Comparison of ENCODE assay signal across 8 mouse cellular contexts in genomic region chr13:35815782-35816368, GRCm38 (mm10).
DNase-seq lines count a peak whose midpoint lies in the region; ATAC-seq and TF ChIP-seq lines count a peak whose summit lies in the region.
"Had no signal": no experiment of that assay in that cellular context is flagged by ENCODE, and none has a peak within 500 bp of the region (broad histone marks: within the 10 kb centered on the region; RNA-seq: fewer than 3 reads in every experiment).

No protein-coding gene starts in this region.

- no peak overlapping the region for H3K4me3 ChIP-seq in liver, adult 2 months (ENCODE audit: insufficient read depth, low read depth, low read length)
- H3K4me3 ChIP-seq in liver, embryonic 12.5 days: no peak overlapping the region
- no peak overlapping the region for H3K4me3 ChIP-seq in forebrain, embryonic 11.5 days (ENCODE audit: low read depth, low read length)

- H3K27me3 ChIP-seq in liver, adult 2 months (ENCODE audit: control insufficient read depth, insufficient read depth, low read length): no peaks in the 10 kb centered on the region
- no peaks in the 10 kb centered on the region for H3K27me3 ChIP-seq in liver, embryonic 12.5 days (replicated peaks)
- H3K27me3 ChIP-seq in forebrain, embryonic 11.5 days (ENCODE audit: control insufficient read depth, insufficient read depth, low read length): no peaks in the 10 kb centered on the region

- H3K27ac ChIP-seq in liver, adult 2 months (replicated peaks; ENCODE audit: insufficient read depth, low read depth, low read length): no peak overlapping the region
- H3K27ac ChIP-seq in liver, embryonic 12.5 days: no peak overlapping the region
- H3K27ac ChIP-seq in forebrain, embryonic 11.5 days (ENCODE audit: low read depth, low read length): no peak overlapping the region

- H3K79me2 ChIP-seq in liver, adult 2 months (ENCODE audit: control insufficient read depth, insufficient read depth, low read length): no peaks in the 10 kb centered on the region; the same call in 1 of the 2 replicates

- H3K36me3 ChIP-seq in liver, adult 2 months (ENCODE audit: control insufficient read depth, insufficient read depth, low read length): peaks cover 5% of the 10 kb centered on the region
- peaks cover 49% of the 10 kb centered on the region for H3K36me3 ChIP-seq in liver, embryonic 12.5 days
- no peaks in the 10 kb centered on the region; the same call in 1 of the 2 replicates for H3K36me3 ChIP-seq in forebrain, embryonic 11.5 days (ENCODE audit: control insufficient read depth, insufficient read depth, low read length)

- no peaks in the 10 kb centered on the region; the same call in 1 of the 2 replicates for H3K4me1 ChIP-seq in liver, adult 2 months (ENCODE audit: control insufficient read depth, insufficient read depth, low read length)
- peaks cover 32% of the 10 kb centered on the region for H3K4me1 ChIP-seq in liver, embryonic 12.5 days
- H3K4me1 ChIP-seq in forebrain, embryonic 11.5 days (replicated peaks; ENCODE audit: control insufficient read depth, insufficient read depth, low read length): 0 out of 2 replicates have a peak, but pooled peaks cover 3% of the 10 kb centered on the region

- WGBS in liver, adult 2 months: 69% methylated on average over 16 of the region's 16 CpGs
- 86% methylated on average over 16 of the region's 16 CpGs for WGBS in liver, embryonic 12.5 days (ENCODE audit: insufficient replicate concordance)
- 93% methylated on average over 16 of the region's 16 CpGs for WGBS in forebrain, embryonic 11.5 days

- peak; percentile 15 for DNase-seq in liver, adult 2 months (ENCODE audit: extremely low read depth, low read depth, low spot score)
- peak; percentile 28 for DNase-seq in heart, adult 8-10 months (ENCODE audit: low spot score)
- DNase-seq in kidney, postnatal 10 days: peak; percentile 80
- peak; percentile 9 for DNase-seq in ovary, postnatal 14 days (ENCODE audit: low spot score)
- no peak for DNase-seq in forebrain, embryonic 11.5 days (ENCODE audit: low spot score)
- DNase-seq: cerebellum, adult 9-10 months had no signal

- ATAC-seq in liver, embryonic 12.5 days: no peak
- no peak for ATAC-seq in megakaryocyte progenitor cell, adult 5-6 weeks (replicated peaks; ENCODE audit: poor library complexity)
- no peak for ATAC-seq in forebrain, embryonic 11.5 days (replicated peaks; ENCODE audit: low FRiP score)

- no peak for TF ChIP-seq CTCF in liver, adult 2 months (IDR thresholded peaks at IDR 0.05; ENCODE audit: low read depth, low read length)

- H3K4me2 ChIP-seq in liver, embryonic 12.5 days: no peak overlapping the region
- no peak overlapping the region for H3K4me2 ChIP-seq in forebrain, embryonic 11.5 days (ENCODE audit: low read depth, low read length, severe bottlenecking)

- no peak overlapping the region for H3K9ac ChIP-seq in liver, adult 2 months (ENCODE audit: low read depth, low read length)
- H3K9ac ChIP-seq in liver, embryonic 12.5 days: no peak overlapping the region
- no peak overlapping the region for H3K9ac ChIP-seq in forebrain, embryonic 11.5 days (ENCODE audit: low read length)

- no peaks in the 10 kb centered on the region for H3K9me3 ChIP-seq in liver, embryonic 12.5 days (replicated peaks)
- H3K9me3 ChIP-seq in forebrain, embryonic 11.5 days (ENCODE audit: control insufficient read depth, low read length): no peaks in the 10 kb centered on the region

- no peak for TF ChIP-seq POLR2A in liver, adult 2 months (IDR thresholded peaks at IDR 0.05; ENCODE audit: extremely low read depth, insufficient read depth, low read length)
